Mouse (Mus musculus) ovary, adult 18-20 months (tissue): ENCODE results near the gene Chsy1.

Experiments used
- DNase-seq: peaks from one replicate; pipeline ENCODE4 v3.0.0; 2022; ENCODE audit warnings: low spot score, mixed read lengths

Chsy1 gene

GRCm38 (mm10) chr7:66214477-66214876 is 105.2 kb downstream of the Chsy1 start:
- DNase-seq, result no peak

- no peak for DNase-seq
Measured at GRCm38 (mm10) chr7:66215911-66216310, 106.6 kb downstream of the Chsy1 start.

DNA sequence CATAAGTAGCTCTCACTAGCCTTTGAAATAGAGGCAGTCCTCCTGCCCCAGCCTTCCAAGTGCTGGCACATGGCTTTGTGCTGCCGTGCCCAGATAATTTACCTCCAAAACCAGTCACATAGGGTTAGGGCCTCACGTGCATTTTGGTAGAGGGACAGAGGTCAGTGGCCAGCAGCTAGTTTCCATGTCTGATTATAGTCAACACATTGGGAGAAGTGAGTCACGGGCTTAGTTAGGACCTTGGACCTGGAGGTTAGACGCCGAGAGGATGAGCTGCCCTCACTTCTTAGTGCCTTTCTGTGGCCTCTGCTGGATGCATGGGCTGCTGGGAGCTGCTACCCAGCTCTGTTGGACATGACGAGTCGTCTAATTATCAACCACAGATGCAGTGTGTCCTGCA is 107.7 kb downstream of the Chsy1 start:
- DNase-seq, result no peak

- no peak for DNase-seq
Measured at GRCm38 (mm10) chr7:66217531-66218094, 108.3 kb downstream of the Chsy1 start.

DNA sequence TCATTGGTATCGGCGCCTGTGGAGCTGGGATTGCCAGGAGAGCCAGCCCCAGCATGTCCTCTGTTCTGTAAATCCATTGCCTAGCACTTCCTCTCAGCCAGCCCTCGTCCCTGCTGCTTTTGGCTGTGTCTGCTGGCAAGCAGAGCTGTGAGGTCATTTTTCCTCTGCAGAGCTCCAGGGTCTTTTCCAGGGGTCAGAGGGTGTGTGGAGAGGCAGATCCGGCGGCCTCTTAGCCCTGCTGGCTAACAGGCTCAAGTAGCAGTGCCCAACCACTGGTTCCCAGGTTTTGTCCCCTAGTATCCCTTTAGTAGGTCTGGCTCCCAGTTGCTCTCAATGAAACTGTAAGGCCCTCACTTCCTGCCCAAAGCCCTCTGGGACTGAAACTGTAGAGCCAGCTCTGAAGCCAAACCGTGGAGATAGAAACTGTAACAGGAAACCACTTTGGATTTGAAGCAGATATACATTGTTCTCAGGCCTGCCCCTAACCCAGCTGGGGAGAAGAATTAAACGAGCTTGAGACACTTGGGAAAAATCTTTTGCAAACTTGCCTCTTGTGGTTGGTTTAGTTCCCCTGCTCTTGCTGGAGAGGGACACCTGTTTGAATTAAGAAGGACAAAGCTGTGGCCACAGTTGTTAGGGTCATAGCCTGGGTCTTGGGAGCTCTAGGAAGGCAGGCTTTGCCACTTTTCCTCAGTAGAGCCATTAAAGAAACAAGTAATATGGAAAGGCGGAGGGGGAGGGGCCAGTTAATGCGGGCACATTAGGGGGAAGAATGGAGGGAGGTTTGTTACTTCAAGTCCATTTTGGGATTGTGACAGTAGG is 109.1 kb downstream of the Chsy1 start:
- DNase-seq, result no peak

GRCm38 (mm10) chr7:66219028-66219793 is 109.9 kb downstream of the Chsy1 start:
- DNase-seq, result no peak

GRCm38 (mm10) chr7:66219794-66220227 is 110.5 kb downstream of the Chsy1 start:
- no peak for DNase-seq

DNA sequence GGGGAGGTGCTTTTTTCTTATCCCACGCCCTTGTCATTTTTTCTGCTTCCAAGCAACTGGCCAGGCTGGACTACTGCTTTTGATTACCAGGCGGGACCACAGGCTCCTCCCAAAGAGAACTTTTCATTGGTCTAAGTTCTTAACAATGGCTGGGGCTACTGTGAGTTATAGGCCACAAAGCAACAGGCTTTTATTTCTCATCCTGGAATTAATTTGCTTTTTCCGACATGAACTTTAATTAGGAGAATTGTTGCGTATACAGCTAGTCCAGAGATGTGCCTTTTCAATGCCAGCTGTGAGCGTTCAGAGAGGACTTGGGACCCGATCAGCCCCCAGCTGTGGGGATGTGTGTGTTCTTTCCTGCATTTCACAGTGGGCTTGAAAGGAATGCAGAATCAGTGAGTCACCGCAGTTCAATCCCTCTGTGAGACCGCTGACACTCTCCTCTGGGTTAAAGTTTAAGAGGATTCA is 113.3 kb downstream of the Chsy1 start:
- no peak for DNase-seq
